Mouse (Mus musculus): ENCODE results near the gene Krtap19-1. TPM values are rescaled to one million over a fixed set of nuclear protein-coding genes. Genes with fewer than 3 reads are reported as not detected.

The Krtap19-1 gene
- polyA plus RNA-seq, 1 experiment from 2014 or later, result not detected

DNA sequence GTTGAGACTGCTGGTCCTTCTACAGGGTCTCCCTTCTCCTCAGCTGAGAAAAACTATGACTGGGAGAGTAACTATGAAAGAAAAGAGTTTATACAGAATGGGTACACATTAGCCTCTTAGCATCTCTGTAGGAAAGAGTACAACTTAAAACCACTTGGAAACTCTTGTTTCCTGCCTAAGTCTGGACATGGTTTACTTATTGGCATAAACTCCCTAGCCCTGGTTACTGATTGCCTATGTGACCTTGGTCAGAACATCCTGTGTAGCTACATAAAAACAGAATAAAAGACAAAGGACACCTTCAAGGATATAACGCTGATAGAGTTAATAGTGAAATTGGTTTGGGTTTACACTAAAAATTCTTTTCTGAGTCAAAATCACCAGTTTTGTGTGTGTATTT lies 21.8 kb downstream of the Krtap19-1 start:
- H3K9me3 ChIP-seq (ENCODE audit: control insufficient read depth, low read length), result no peaks in the 10 kb centered on the region
- H3K36me3 ChIP-seq (ENCODE audit: control insufficient read depth, insufficient read depth, low read length), result no peaks in the 10 kb centered on the region
- DNase-seq (ENCODE audit: low spot score), result no peak
- no peak for ATAC-seq (ENCODE audit: insufficient number of reproducible peaks, low FRiP score, low TSS enrichment, low read depth)
- WGBS, result 97% methylated on average over 1 of the region's 1 CpGs
- H3K27me3 ChIP-seq (ENCODE audit: control insufficient read depth, insufficient read depth, low read length), result no peaks in the 10 kb centered on the region
- no peak overlapping the region for H3K4me2 ChIP-seq (ENCODE audit: low read depth, severe bottlenecking)
- H3K4me1 ChIP-seq (ENCODE audit: control insufficient read depth, insufficient read depth, low read length), result no peaks in the 10 kb centered on the region
- H3K9ac ChIP-seq (ENCODE audit: low read length), result no peak overlapping the region
- H3K4me3 ChIP-seq (ENCODE audit: low read depth, low read length), result no peak overlapping the region
- no peak overlapping the region for H3K27ac ChIP-seq (replicated peaks; ENCODE audit: low read depth, low read length)

DNA sequence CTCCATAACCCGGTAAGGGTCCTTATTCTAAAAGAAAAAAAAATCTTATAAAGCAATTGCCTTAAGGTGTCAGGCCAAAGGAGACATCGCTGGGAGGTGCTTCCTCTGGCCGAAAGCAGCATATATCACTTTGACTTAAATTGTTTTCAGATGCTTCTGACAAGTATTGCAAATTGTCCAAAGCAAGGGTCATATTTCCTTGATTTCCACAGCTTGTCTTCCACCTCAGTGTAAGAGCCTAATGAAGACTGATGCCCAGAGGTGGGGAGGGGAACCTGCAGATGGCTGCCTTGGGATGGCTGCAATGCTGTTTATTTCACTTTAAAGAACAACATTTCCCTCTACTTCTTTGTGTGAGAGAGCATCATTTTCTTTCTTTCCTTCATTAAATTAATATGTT lies 42.2 kb downstream of the Krtap19-1 start:
- peak; percentile 24 for DNase-seq (ENCODE audit: low spot score)
- Histone ChIP-seq H3K4me2 (ENCODE audit: low read depth, severe bottlenecking) (no peak overlapping the region), H3K27ac (replicated peaks; ENCODE audit: low read depth, low read length) (no peak overlapping the region), H3K36me3 (ENCODE audit: control insufficient read depth, insufficient read depth, low read length) (no peaks in the 10 kb centered on the region), H3K4me1 (ENCODE audit: control insufficient read depth, insufficient read depth, low read length) (no peaks in the 10 kb centered on the region), H3K27me3 (ENCODE audit: control insufficient read depth, insufficient read depth, low read length) (no peaks in the 10 kb centered on the region), H3K4me3 (ENCODE audit: low read depth, low read length) (no peak overlapping the region), H3K9me3 (ENCODE audit: control insufficient read depth, low read length) (no peaks in the 10 kb centered on the region), H3K9ac (ENCODE audit: low read length) (no peak overlapping the region)
- no peak for ATAC-seq (ENCODE audit: insufficient number of reproducible peaks, low FRiP score, low TSS enrichment, low read depth)
- 11% methylated on average over 3 of the region's 3 CpGs for WGBS

GRCm38 (mm10) chr16:88826095-88826652 lies 43.0 kb downstream of the Krtap19-1 start, which contains the start of gene Krtap14:
Krtap14 (minus strand) TSS chr16:88826145.
- no peak within 1 kb of the TSS for H3K27ac ChIP-seq (replicated peaks; ENCODE audit: low read depth, low read length)
- WGBS, result 43% methylated on average over 9 of the region's 9 CpGs
- ATAC-seq (ENCODE audit: insufficient number of reproducible peaks, low FRiP score, low TSS enrichment, low read depth), result no peak
- H3K9ac ChIP-seq (ENCODE audit: low read length), result no peak within 1 kb of the TSS
- H3K4me3 ChIP-seq (ENCODE audit: low read depth, low read length), result no peak within 1 kb of the TSS
- no peak for DNase-seq (ENCODE audit: low spot score)
- no peak within 1 kb of the TSS for H3K4me2 ChIP-seq (ENCODE audit: low read depth, severe bottlenecking)
- no peaks in the 10 kb centered on the region for H3K9me3 ChIP-seq (ENCODE audit: control insufficient read depth, low read length)
- no peaks in the 10 kb centered on the region for H3K27me3 ChIP-seq (ENCODE audit: control insufficient read depth, insufficient read depth, low read length)
- H3K4me1 ChIP-seq (ENCODE audit: control insufficient read depth, insufficient read depth, low read length), result no peaks in the 10 kb centered on the region
- H3K36me3 ChIP-seq (ENCODE audit: control insufficient read depth, insufficient read depth, low read length), result no peaks in the 10 kb centered on the region

GRCm38 (mm10) chr16:88823736-88824135 lies 45.5 kb downstream of the Krtap19-1 start:
- WGBS, result 87% methylated on average over 3 of the region's 3 CpGs
- ATAC-seq (ENCODE audit: insufficient number of reproducible peaks, low FRiP score, low TSS enrichment, low read depth) (0 out of 2 replicates have a peak, but pooled peaks have one; percentile 31), DNase-seq (ENCODE audit: low spot score) (no peak)
- H3K27ac ChIP-seq (replicated peaks; ENCODE audit: low read depth, low read length), result no peak overlapping the region
- no peaks in the 10 kb centered on the region for H3K9me3 ChIP-seq (ENCODE audit: control insufficient read depth, low read length)
- no peaks in the 10 kb centered on the region for H3K4me1 ChIP-seq (ENCODE audit: control insufficient read depth, insufficient read depth, low read length)
- no peak overlapping the region for H3K9ac ChIP-seq (ENCODE audit: low read length)
- no peak overlapping the region for H3K4me3 ChIP-seq (ENCODE audit: low read depth, low read length)
- no peaks in the 10 kb centered on the region for H3K36me3 ChIP-seq (ENCODE audit: control insufficient read depth, insufficient read depth, low read length)
- H3K27me3 ChIP-seq (ENCODE audit: control insufficient read depth, insufficient read depth, low read length), result no peaks in the 10 kb centered on the region
- no peak overlapping the region for H3K4me2 ChIP-seq (ENCODE audit: low read depth, severe bottlenecking)

DNA sequence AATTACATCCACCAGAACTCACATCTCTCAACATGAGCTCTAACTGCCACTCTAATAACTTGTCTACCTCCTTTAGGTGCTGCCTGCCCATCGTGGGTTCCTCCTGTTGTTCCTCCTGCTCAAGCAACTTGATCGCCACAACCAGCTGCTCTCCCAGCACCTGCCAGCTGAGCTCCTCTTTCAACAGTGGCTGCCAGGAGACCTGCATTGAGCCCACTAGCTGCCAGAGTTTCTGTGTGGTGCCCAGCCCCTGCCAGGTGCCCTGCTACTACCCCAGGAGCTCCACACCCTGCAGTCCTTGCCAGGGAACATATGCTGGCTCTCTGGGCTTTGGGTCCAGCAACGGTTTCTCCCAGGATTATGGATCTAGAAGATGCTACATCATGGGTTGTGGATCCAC lies 49.1 kb downstream of the Krtap19-1 start, which contains the start of gene Krtap15:
Gene Krtap15, plus strand, starts transcription at position 150 of the 400 bp plus-strand sequence.
- Histone ChIP-seq H3K36me3 (ENCODE audit: control insufficient read depth, insufficient read depth, low read length) (no peaks in the 10 kb centered on the region), H3K4me3 (ENCODE audit: low read depth, low read length) (no peak within 1 kb of the TSS), H3K27me3 (ENCODE audit: control insufficient read depth, insufficient read depth, low read length) (no peaks in the 10 kb centered on the region), H3K4me2 (ENCODE audit: low read depth, severe bottlenecking) (no peak within 1 kb of the TSS), H3K9me3 (ENCODE audit: control insufficient read depth, low read length) (no peaks in the 10 kb centered on the region), H3K4me1 (ENCODE audit: control insufficient read depth, insufficient read depth, low read length) (no peaks in the 10 kb centered on the region), H3K27ac (replicated peaks; ENCODE audit: low read depth, low read length) (no peak within 1 kb of the TSS), H3K9ac (ENCODE audit: low read length) (no peak within 1 kb of the TSS)
- DNase-seq (ENCODE audit: low spot score), result no peak
- no peak for ATAC-seq (ENCODE audit: insufficient number of reproducible peaks, low FRiP score, low TSS enrichment, low read depth)
- WGBS, result 88% methylated on average over 3 of the region's 3 CpGs

Other genes starting within 250 kb of the Krtap19-1 start
- not detected in 2 replicates for gene 2310079G19Rik, start 241.7 kb downstream of the Krtap19-1 start, polyA plus RNA-seq (2014; fragmentation: Nextera tagmentation; extraction: Ambion mirVana)
- not detected in 2 replicates for gene Krtap26-1, start 221.6 kb downstream of the Krtap19-1 start, polyA plus RNA-seq (2014; fragmentation: Nextera tagmentation; extraction: Ambion mirVana)
- gene Krtap27-1, start 197.7 kb downstream of the Krtap19-1 start, polyA plus RNA-seq (2014; fragmentation: Nextera tagmentation; extraction: Ambion mirVana), result not detected in 2 replicates
- not detected in 2 replicates for gene 2310061N02Rik, start 161.4 kb downstream of the Krtap19-1 start, polyA plus RNA-seq (2014; fragmentation: Nextera tagmentation; extraction: Ambion mirVana)
- not detected in 2 replicates for gene Krtap13-1, start 140.5 kb downstream of the Krtap19-1 start, polyA plus RNA-seq (2014; fragmentation: Nextera tagmentation; extraction: Ambion mirVana)
- not detected in 2 replicates for gene Krtap13, start 117.8 kb downstream of the Krtap19-1 start, polyA plus RNA-seq (2014; fragmentation: Nextera tagmentation; extraction: Ambion mirVana)
- not detected in 2 replicates for gene 2310034C09Rik, start 110.6 kb downstream of the Krtap19-1 start, polyA plus RNA-seq (2014; fragmentation: Nextera tagmentation; extraction: Ambion mirVana)
- gene 2310057N15Rik, start 95.2 kb downstream of the Krtap19-1 start, polyA plus RNA-seq (2014; fragmentation: Nextera tagmentation; extraction: Ambion mirVana), result not detected in 2 replicates
- not detected in 2 replicates for gene Gm5965, start 91.5 kb downstream of the Krtap19-1 start, polyA plus RNA-seq (2014; fragmentation: Nextera tagmentation; extraction: Ambion mirVana)
- not detected in 2 replicates for gene Gm20741, start 57.2 kb downstream of the Krtap19-1 start, polyA plus RNA-seq (2014; fragmentation: Nextera tagmentation; extraction: Ambion mirVana)
- 0.23 TPM in 1 of 2 replicates, not detected in the other for gene Krtap15, start 49.2 kb downstream of the Krtap19-1 start, polyA plus RNA-seq (2014; fragmentation: Nextera tagmentation; extraction: Ambion mirVana)
- gene Krtap14, start 43.3 kb downstream of the Krtap19-1 start, polyA plus RNA-seq (2014; fragmentation: Nextera tagmentation; extraction: Ambion mirVana), result not detected in 2 replicates
- not detected in 2 replicates for gene Krtap19-2, start 4.9 kb upstream of the Krtap19-1 start, polyA plus RNA-seq (2014; fragmentation: Nextera tagmentation; extraction: Ambion mirVana)
- not detected in 2 replicates for gene Krtap19-3, start 8.6 kb upstream of the Krtap19-1 start, polyA plus RNA-seq (2014; fragmentation: Nextera tagmentation; extraction: Ambion mirVana)
- gene Krtap19-4, start 15.7 kb upstream of the Krtap19-1 start, polyA plus RNA-seq (2014; fragmentation: Nextera tagmentation; extraction: Ambion mirVana), result not detected in 2 replicates
- not detected in 2 replicates for gene Krtap19-5, start 27.0 kb upstream of the Krtap19-1 start, polyA plus RNA-seq (2014; fragmentation: Nextera tagmentation; extraction: Ambion mirVana)
- gene Krtap19-9b, start 62.9 kb upstream of the Krtap19-1 start, polyA plus RNA-seq (2014; fragmentation: Nextera tagmentation; extraction: Ambion mirVana), result not detected in 2 replicates
- not detected in 2 replicates for gene Krtap16-3, start 93.5 kb upstream of the Krtap19-1 start, polyA plus RNA-seq (2014; fragmentation: Nextera tagmentation; extraction: Ambion mirVana)
- not detected in 2 replicates for gene Krtap22-2, start 141.3 kb upstream of the Krtap19-1 start, polyA plus RNA-seq (2014; fragmentation: Nextera tagmentation; extraction: Ambion mirVana)
- not detected in 2 replicates for gene Gm10229, start 145.9 kb upstream of the Krtap19-1 start, polyA plus RNA-seq (2014; fragmentation: Nextera tagmentation; extraction: Ambion mirVana)
- gene Krtap6-1, start 162.3 kb upstream of the Krtap19-1 start, polyA plus RNA-seq (2014; fragmentation: Nextera tagmentation; extraction: Ambion mirVana), result not detected in 2 replicates
- not detected in 2 replicates for gene Gm10228, start 172.1 kb upstream of the Krtap19-1 start, polyA plus RNA-seq (2014; fragmentation: Nextera tagmentation; extraction: Ambion mirVana)
- gene Krtap6-5, start 178.5 kb upstream of the Krtap19-1 start, polyA plus RNA-seq (2014; fragmentation: Nextera tagmentation; extraction: Ambion mirVana), result not detected in 2 replicates
- gene 1110025L11Rik, start 194.6 kb upstream of the Krtap19-1 start, polyA plus RNA-seq (2014; fragmentation: Nextera tagmentation; extraction: Ambion mirVana), result not detected in 2 replicates
- gene Krtap6-3, start 214.6 kb upstream of the Krtap19-1 start, polyA plus RNA-seq (2014; fragmentation: Nextera tagmentation; extraction: Ambion mirVana), result not detected in 2 replicates

Data from limb, embryonic 11.5 days (tissue).